Mouse (Mus musculus) adrenal gland, postnatal 10 days (tissue): Measurements from ENCODE around the gene Fbh1. TPM values are rescaled to one million over a fixed set of nuclear protein-coding genes. Genes with fewer than 3 reads are reported as not detected.

Experiments
- DNase-seq: peaks from one replicate; pipeline ENCODE4 v3.0.0; 2021; ENCODE audit warnings: mixed read lengths
- long read RNA-seq, 2 experiments: library from polyadenylated mRNA; stranded (forward); transcript quantifications; one replicate each; pipeline ENCODE4 v2.0.0; 2021
- total RNA-seq, 2 experiments: library from RNA; stranded (reverse); gene quantifications; 2 replicates each; pipeline ENCODE4 v1.2.3; 2021

Fbh1 gene
- 100 to 1,000 TPM in 1 of 2 experiments, 10 to 100 TPM in 1; 92.3 to 120 TPM for total RNA-seq
- long read RNA-seq, experiment 1, transcript Fbh1-201 (21 exons, 3,567 nt), result major isoform, 59 of 135 reads
- long read RNA-seq, experiment 1, partial matches to known transcripts, result 10 of 135 reads
- long read RNA-seq, experiment 1, other reads (novel, unspliced or antisense), result 66 of 135 reads
- long read RNA-seq, experiment 2, transcript Fbh1-201 (21 exons, 3,567 nt), result major isoform, 57 of 122 reads
- long read RNA-seq, experiment 2, partial matches to known transcripts, result 13 of 122 reads
- long read RNA-seq, experiment 2, other reads (novel, unspliced or antisense), result 52 of 122 reads

GRCm38 (mm10) chr2:11777091-11778068 is at the start of gene Fbh1, which contains the start of gene Ankrd16:
Fbh1 (minus strand) TSS chr2:11777582.
Ankrd16 (plus strand) TSS chr2:11777876.
- peak; percentile 100 for DNase-seq

- DNase-seq, result no peak
Observed at GRCm38 (mm10) chr2:11801299-11801930, 24.0 kb upstream of the Fbh1 start.

- no peak for DNase-seq
Observed at GRCm38 (mm10) chr2:11797930-11798364, 20.6 kb upstream of the Fbh1 start.

- DNase-seq, result no peak
Observed at GRCm38 (mm10) chr2:11794668-11795067, 17.3 kb upstream of the Fbh1 start.

- no peak for DNase-seq
Observed at GRCm38 (mm10) chr2:11784159-11784558, 6.8 kb upstream of the Fbh1 start.

GRCm38 (mm10) chr2:11778087-11778823 is 873 bp upstream of the Fbh1 start:
- DNase-seq, result peak; percentile 92

GRCm38 (mm10) chr2:11776415-11776814 is 967 bp downstream of the Fbh1 start:
- DNase-seq, result no peak

GRCm38 (mm10) chr2:11775121-11775520 is 2.3 kb downstream of the Fbh1 start:
- DNase-seq, result no peak

- no peak for DNase-seq
Observed at GRCm38 (mm10) chr2:11774426-11774825, 3.0 kb downstream of the Fbh1 start.

GRCm38 (mm10) chr2:11772401-11772800 is 5.0 kb downstream of the Fbh1 start:
- DNase-seq, result no peak

- DNase-seq, result no peak
Observed at GRCm38 (mm10) chr2:11771701-11772100, 5.7 kb downstream of the Fbh1 start.

- DNase-seq, result peak; percentile 27
Observed at GRCm38 (mm10) chr2:11767161-11767545, 10.2 kb downstream of the Fbh1 start.

- no peak for DNase-seq
Observed at GRCm38 (mm10) chr2:11766485-11767160, 10.8 kb downstream of the Fbh1 start.

- DNase-seq, result no peak
Observed at GRCm38 (mm10) chr2:11765694-11766093, 11.7 kb downstream of the Fbh1 start.

- no peak for DNase-seq
Observed at GRCm38 (mm10) chr2:11762541-11762940, 14.8 kb downstream of the Fbh1 start.

GRCm38 (mm10) chr2:11739516-11740051 is 37.8 kb downstream of the Fbh1 start:
- DNase-seq, result no peak

GRCm38 (mm10) chr2:11738794-11739193 is 38.6 kb downstream of the Fbh1 start:
- no peak for DNase-seq

- no peak for DNase-seq
Observed at GRCm38 (mm10) chr2:11735853-11736252, 41.5 kb downstream of the Fbh1 start.

- no peak for DNase-seq
Observed at GRCm38 (mm10) chr2:11732978-11733377, 44.4 kb downstream of the Fbh1 start.

- no peak for DNase-seq
Observed at GRCm38 (mm10) chr2:11729091-11729490, 48.3 kb downstream of the Fbh1 start.

GRCm38 (mm10) chr2:11727574-11727973 is 49.8 kb downstream of the Fbh1 start:
- DNase-seq, result no peak
